Mouse (Mus musculus) testis, adult 2 months (tissue): ENCODE measurements around the gene Ccnyl1. TPM values are rescaled to one million over a fixed set of nuclear protein-coding genes. Genes with fewer than 3 reads are reported as not detected.

Experiments used
- H3K27ac ChIP-seq: fragments of 200-500 bp; 2 replicates; pipeline ENCODE4 v1.5.1; 2012; ENCODE audit warnings: low read depth, low read length; ENCODE audit not compliant: control insufficient read depth, insufficient read depth
- H3K27me3 ChIP-seq: fragments of 200-500 bp; 2 replicates; pipeline ENCODE4 v1.6.1; 2012; ENCODE audit warnings: mild to moderate bottlenecking, low read length, moderate library complexity; ENCODE audit not compliant: control insufficient read depth, insufficient read depth
- H3K36me3 ChIP-seq: fragments of 200-500 bp; 2 replicates; pipeline ENCODE4 v1.6.1; 2012; ENCODE audit warnings: mild to moderate bottlenecking, low read length; ENCODE audit not compliant: control insufficient read depth, insufficient read depth
- H3K4me1 ChIP-seq: fragments of 200-500 bp; 2 replicates; pipeline ENCODE4 v1.6.1; 2012; ENCODE audit warnings: low read length; ENCODE audit not compliant: control insufficient read depth, insufficient read depth
- H3K4me3 ChIP-seq: fragments of 200-500 bp; 2 replicates; pipeline ENCODE4 v1.5.1; 2012; ENCODE audit warnings: low read depth, mild to moderate bottlenecking, low read length, moderate library complexity, mixed read lengths; ENCODE audit not compliant: control insufficient read depth
- CTCF ChIP-seq: fragments of 200-500 bp; IDR thresholded peaks from 2 replicates; pipeline ENCODE4 v1.5.1; 2012; ENCODE audit warnings: low read depth, mild to moderate bottlenecking, inconsistent platforms, low read length, moderate library complexity; ENCODE audit not compliant: control insufficient read depth, insufficient read depth, insufficient replicate concordance
- POLR2A ChIP-seq: fragments of 200-500 bp; IDR thresholded peaks from 2 replicates; pipeline ENCODE4 v1.6.1; 2012; ENCODE audit warnings: low read depth, mild to moderate bottlenecking, inconsistent platforms, low read length, moderate library complexity; ENCODE audit not compliant: control insufficient read depth
- polyA plus RNA-seq: library from polyadenylated mRNA; depleted of rRNA; stranded (reverse); fragments of >200 nt; gene quantifications from 2 replicates; pipeline ENCODE4 v1.2.3, GENCODE M21; 2012

Gene Ccnyl1
- polyA plus RNA-seq, 1 experiment, result 202 TPM

GRCm38 (mm10) chr1:64730046-64730445 is 39.8 kb downstream of the Ccnyl1 start:
- Histone ChIP-seq H3K4me1 (peaks cover 6% of the 10 kb centered on the region), H3K4me3 (no peak overlapping the region), H3K27me3 (no peaks in the 10 kb centered on the region), H3K27ac (no peak overlapping the region), H3K36me3 (no peaks in the 10 kb centered on the region)
- no peak for TF ChIP-seq POLR2A
- no peak for TF ChIP-seq CTCF

- H3K27me3 ChIP-seq, result no peaks in the 10 kb centered on the region; the same call in 1 of the 2 replicates
- H3K4me1 ChIP-seq, result peaks cover 19% of the 10 kb centered on the region
- no peaks in the 10 kb centered on the region for H3K36me3 ChIP-seq
- no peak for TF ChIP-seq POLR2A
- no peak for TF ChIP-seq CTCF
- H3K4me3 ChIP-seq, result no peak overlapping the region
- H3K27ac ChIP-seq, result no peak overlapping the region
Observed at GRCm38 (mm10) chr1:64731341-64732020, 41.2 kb downstream of the Ccnyl1 start.

GRCm38 (mm10) chr1:64732161-64732560 is 41.9 kb downstream of the Ccnyl1 start:
- no peaks in the 10 kb centered on the region for H3K36me3 ChIP-seq
- no peaks in the 10 kb centered on the region; the same call in 1 of the 2 replicates for H3K27me3 ChIP-seq
- TF ChIP-seq CTCF, result no peak
- no peak for TF ChIP-seq POLR2A
- H3K4me1 ChIP-seq, result peaks cover 25% of the 10 kb centered on the region
- no peak overlapping the region for H3K27ac ChIP-seq
- H3K4me3 ChIP-seq, result no peak overlapping the region

GRCm38 (mm10) chr1:64732637-64733200 is 42.5 kb downstream of the Ccnyl1 start:
- Histone ChIP-seq H3K4me1 (peaks cover 27% of the 10 kb centered on the region), H3K4me3 (no peak overlapping the region), H3K36me3 (no peaks in the 10 kb centered on the region), H3K27me3 (no peaks in the 10 kb centered on the region; the same call in 1 of the 2 replicates), H3K27ac (no peak overlapping the region)
- no peak for TF ChIP-seq CTCF
- no peak for TF ChIP-seq POLR2A

- Histone ChIP-seq H3K4me1 (peaks cover 29% of the 10 kb centered on the region), H3K27me3 (no peaks in the 10 kb centered on the region; the same call in 1 of the 2 replicates), H3K27ac (no peak overlapping the region), H3K36me3 (no peaks in the 10 kb centered on the region), H3K4me3 (no peak overlapping the region)
- TF ChIP-seq CTCF (no peak), POLR2A (no peak)
Observed at GRCm38 (mm10) chr1:64733453-64734245, 43.4 kb downstream of the Ccnyl1 start.

- Histone ChIP-seq H3K27ac (no peak overlapping the region), H3K4me3 (peak overlapping the region; percentile 88), H3K27me3 (no peaks in the 10 kb centered on the region; the same call in 1 of the 2 replicates), H3K4me1 (peaks cover 29% of the 10 kb centered on the region), H3K36me3 (no peaks in the 10 kb centered on the region)
- no peak for TF ChIP-seq POLR2A
- TF ChIP-seq CTCF, result no peak
Observed at GRCm38 (mm10) chr1:64734771-64735750, 44.8 kb downstream of the Ccnyl1 start.
